Mouse (Mus musculus) mature B cell (primary cell): ENCODE data around the gene Lsm3.

Experiments
- in situ Hi-C: fragments of 300-500 bp; cut with MboI; formaldehyde crosslinking; loops from 2 replicates; pipeline ENCODE4 v1.14.3; 2019

Lsm3 gene

GRCm38 (mm10) chr6:91515545-91516449 is at the start of gene Lsm3, which contains the start of gene Xpc:
Lsm3 (plus strand) TSS chr6:91515928.
Xpc (minus strand) TSS chr6:91515888.
- in situ Hi-C loops: loop anchor here (5.0 kb wide), 1 partner anchor 43 kb away; the partner anchor contains the start of genes Chchd4 and Tmem43

- in situ Hi-C loops: no loop called here
Observed at GRCm38 (mm10) chr6:91467106-91467505, 48.6 kb upstream of the Lsm3 start.

- in situ Hi-C loops: loop anchor here (5.0 kb wide), 1 partner anchor 47 kb away; the partner anchor contains the start of genes Lsm3 and Xpc
Observed at GRCm38 (mm10) chr6:91470712-91471111, 45.0 kb upstream of the Lsm3 start.

- in situ Hi-C loops: loop anchor here (5.0 kb wide), 1 partner anchor 46 kb away; the partner anchor contains the start of genes Lsm3 and Xpc
Observed at GRCm38 (mm10) chr6:91471427-91471826, 44.3 kb upstream of the Lsm3 start.

- in situ Hi-C loops: loop anchor here (5.0 kb wide), 1 partner anchor 45 kb away; the partner anchor contains the start of genes Lsm3 and Xpc
Observed at GRCm38 (mm10) chr6:91472319-91472718, 43.4 kb upstream of the Lsm3 start.

GRCm38 (mm10) chr6:91472868-91473804 is 42.6 kb upstream of the Lsm3 start, which contains the start of the genes Chchd4 and Tmem43:
Chchd4 (minus strand) TSS chr6:91473546.
Tmem43 (plus strand) TSS chr6:91473703.
- in situ Hi-C loops: loop anchor here (5.0 kb wide), 1 partner anchor 44 kb away; the partner anchor contains the start of genes Lsm3 and Xpc

GRCm38 (mm10) chr6:91473805-91474440 is 41.8 kb upstream of the Lsm3 start:
- in situ Hi-C loops: loop anchor here (5.0 kb wide), 1 partner anchor 43 kb away; the partner anchor contains the start of genes Lsm3 and Xpc

GRCm38 (mm10) chr6:91474441-91475190 is 41.1 kb upstream of the Lsm3 start:
- in situ Hi-C loops: loop anchor here (5.0 kb wide), 1 partner anchor 43 kb away; the partner anchor contains the start of genes Lsm3 and Xpc

- in situ Hi-C loops: no loop called here
Observed at GRCm38 (mm10) chr6:91476541-91476940, 39.2 kb upstream of the Lsm3 start.

- in situ Hi-C loops: no loop called here
Observed at GRCm38 (mm10) chr6:91483371-91483770, 32.4 kb upstream of the Lsm3 start.

- in situ Hi-C loops: no loop called here
Observed at GRCm38 (mm10) chr6:91486736-91487453, 28.8 kb upstream of the Lsm3 start.

GRCm38 (mm10) chr6:91488496-91489212 is 27.1 kb upstream of the Lsm3 start:
- in situ Hi-C loops: no loop called here

- in situ Hi-C loops: no loop called here
Observed at GRCm38 (mm10) chr6:91489872-91490271, 25.9 kb upstream of the Lsm3 start.

GRCm38 (mm10) chr6:91491004-91491403 is 24.7 kb upstream of the Lsm3 start:
- in situ Hi-C loops: no loop called here

GRCm38 (mm10) chr6:91493053-91493452 is 22.7 kb upstream of the Lsm3 start:
- in situ Hi-C loops: no loop called here

- in situ Hi-C loops: no loop called here
Observed at GRCm38 (mm10) chr6:91494526-91494925, 21.2 kb upstream of the Lsm3 start.

- in situ Hi-C loops: no loop called here
Observed at GRCm38 (mm10) chr6:91503302-91503701, 12.4 kb upstream of the Lsm3 start.

GRCm38 (mm10) chr6:91506036-91506435 is 9.7 kb upstream of the Lsm3 start:
- in situ Hi-C loops: no loop called here

- in situ Hi-C loops: no loop called here
Observed at GRCm38 (mm10) chr6:91508041-91508440, 7.7 kb upstream of the Lsm3 start.
